Mouse (Mus musculus) gastrocnemius, postnatal 10 days (tissue): ENCODE measurements around the gene Bcam. TPM values are rescaled to one million over a fixed set of nuclear protein-coding genes. Genes with fewer than 3 reads are reported as not detected.

Experiments used
- DNase-seq: peaks from one replicate; pipeline ENCODE4 v3.0.0; 2021; ENCODE audit warnings: mixed read lengths
- total RNA-seq, 2 experiments: library from RNA; stranded (reverse); gene quantifications; 2 replicates each; pipeline ENCODE4 v1.2.3; 2021

The Bcam gene
- total RNA-seq, 2 experiments from 2014 or later, result 60.3 to 68.9 TPM

DNA sequence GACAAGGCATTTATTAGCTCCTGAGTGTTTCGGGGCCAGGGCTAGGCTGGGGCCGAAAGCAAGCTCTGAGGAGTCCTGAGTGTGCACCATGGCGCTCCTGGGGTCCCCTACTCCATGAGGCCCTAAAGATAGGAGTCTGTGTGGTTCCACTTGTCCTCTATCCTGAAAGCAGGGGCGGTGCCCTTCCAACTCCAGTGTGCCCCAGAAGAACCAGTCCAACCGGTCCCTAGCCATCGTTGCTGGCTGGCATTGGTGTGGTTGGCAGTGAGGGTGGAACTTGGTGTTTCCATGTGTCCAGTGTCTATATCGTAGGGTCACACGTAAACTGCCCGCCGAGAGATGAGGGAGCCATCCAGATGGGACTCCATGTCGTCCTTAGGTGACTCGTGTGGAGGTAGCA lies 46.6 kb downstream of the Bcam start:
- no peak for DNase-seq

DNA sequence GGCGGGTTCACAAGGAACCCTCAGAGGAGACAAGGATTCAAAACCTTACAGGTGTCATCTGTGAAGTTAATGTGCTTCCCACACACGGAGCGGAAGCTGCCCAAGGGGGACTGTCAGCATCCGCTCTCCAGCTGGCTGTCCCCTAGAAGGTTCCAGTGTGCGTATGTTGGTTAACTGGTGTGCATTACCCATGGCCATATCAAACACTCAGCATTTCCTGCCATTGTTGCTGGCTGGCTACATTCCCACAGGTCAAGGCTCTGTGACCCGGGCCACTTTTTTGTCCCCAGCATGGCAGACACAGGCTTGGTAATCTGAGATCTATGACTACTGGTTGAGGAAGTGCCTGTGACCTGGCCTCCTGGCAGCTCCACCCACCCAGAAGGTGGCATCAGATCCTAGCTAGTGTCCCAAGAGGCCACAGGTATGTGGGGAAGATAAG lies 48.0 kb downstream of the Bcam start:
- no peak for DNase-seq

DNA sequence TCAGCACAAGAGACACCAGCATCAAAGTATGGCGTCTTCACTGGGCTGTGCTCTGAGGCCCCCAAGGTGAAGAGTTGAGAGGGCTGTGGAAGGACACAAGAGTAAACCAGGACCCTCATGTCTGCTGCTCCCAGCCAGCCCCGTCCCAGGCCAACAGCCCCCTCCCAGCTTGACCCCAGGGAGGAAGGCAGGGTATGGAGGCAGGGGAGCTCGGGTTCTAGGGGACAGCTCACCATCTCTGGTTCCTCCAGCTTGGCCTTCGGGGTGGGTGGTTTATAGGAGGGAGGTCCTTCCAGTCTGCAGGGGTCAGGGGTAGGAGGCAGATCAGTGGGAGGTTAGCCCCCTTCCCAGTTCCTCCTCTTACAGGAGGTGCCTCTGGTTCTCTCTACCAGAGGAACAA lies 51.6 kb downstream of the Bcam start:
- DNase-seq, result no peak

DNA sequence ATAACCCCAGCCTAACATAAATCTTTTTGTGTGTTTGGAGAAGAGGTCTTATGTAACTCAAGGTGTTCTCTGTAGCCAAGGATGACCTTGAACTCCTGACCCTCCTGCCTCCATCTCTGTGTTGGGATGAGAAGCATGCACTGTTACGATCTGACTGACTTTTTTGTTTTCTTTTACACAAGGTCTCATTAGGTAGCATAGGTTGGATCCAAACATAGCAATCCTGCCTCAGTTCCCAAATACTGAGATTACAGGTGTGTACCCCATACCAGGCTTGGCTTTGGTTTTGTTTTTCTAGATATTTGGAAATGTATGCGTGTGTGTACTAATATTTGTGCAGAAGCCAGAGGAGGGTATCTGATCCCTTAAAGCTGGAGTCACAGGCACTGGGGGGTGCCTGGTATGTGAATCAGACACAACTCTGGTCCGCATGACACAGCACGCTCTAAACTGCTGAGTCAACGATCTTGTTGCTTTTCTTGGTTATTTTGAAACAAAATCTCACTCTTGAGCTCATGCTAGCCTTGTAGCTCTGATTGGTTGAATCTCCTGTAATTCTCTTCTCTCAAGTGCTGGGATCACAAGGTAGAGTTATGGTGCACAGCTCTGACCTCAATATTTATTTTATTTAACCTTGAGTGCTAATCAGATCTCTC lies 52.4 kb downstream of the Bcam start:
- no peak for DNase-seq

DNA sequence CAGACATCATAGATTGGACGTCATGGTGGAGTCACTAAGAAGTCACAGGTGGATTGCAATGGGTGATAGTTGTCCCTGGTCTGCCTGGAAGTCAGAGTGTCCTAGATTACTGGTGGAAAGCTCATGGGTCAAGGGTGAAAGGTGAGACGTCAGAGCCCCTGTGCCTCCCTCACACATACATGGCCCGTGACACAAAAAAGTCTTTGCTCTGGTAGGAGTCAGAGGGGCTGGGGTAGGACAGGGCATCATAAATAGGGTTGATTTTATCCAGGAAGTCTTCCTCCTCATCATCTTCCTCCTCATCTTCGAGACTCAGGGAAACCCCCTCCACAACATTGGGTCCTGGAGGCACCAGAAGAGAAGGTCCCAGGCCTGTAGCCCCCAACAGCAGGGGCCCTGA lies 53.5 kb downstream of the Bcam start:
- no peak for DNase-seq

DNA sequence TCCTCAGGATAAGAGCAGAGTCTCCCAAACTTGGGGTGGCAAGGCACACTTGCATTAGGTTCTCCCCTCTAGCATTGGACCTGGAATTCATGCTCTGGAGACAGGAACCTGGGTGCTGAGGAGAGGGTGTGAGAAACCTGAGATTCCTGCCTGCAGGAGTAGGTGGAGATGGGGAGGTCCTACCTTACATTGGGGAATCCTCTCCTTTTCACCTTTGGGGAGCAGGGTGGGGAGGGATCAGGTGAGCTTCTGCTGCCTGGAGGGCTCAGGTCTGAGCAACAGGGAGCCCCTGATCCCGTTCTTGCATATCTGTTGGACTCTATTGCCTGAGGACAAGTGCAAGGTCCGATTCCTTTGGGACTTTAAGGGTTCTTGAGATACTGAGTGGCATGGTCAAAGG lies 54.0 kb downstream of the Bcam start:
- no peak for DNase-seq

DNA sequence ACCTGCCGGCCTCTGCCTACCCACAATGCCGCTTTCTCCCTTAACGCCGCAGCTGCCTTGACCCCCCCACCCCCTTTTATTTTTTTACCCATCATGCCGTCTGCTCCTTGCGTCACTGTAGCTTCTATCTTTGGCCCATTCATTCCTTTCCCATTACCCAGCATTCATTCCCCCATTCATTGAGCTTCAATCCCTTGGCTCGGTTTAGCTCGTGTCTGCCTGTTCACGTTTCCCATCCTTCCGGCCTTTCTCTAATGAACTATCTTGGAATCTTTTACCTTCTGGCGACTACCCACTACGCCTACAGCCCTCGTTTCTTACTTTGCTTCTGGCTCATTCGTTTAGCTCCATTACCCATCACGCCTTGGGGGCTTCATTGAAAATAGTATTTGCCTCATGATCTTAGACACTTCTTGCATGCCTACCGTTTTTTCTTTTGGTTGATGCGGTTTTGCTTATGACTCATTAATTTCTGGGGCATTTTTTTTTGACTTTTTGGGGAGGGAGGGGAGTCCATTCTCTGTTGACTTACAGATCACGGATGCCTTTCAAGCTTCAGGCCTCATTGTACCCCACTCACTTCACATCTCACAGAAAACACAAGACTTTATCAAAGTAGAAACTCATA lies 54.6 kb downstream of the Bcam start:
- no peak for DNase-seq

DNA sequence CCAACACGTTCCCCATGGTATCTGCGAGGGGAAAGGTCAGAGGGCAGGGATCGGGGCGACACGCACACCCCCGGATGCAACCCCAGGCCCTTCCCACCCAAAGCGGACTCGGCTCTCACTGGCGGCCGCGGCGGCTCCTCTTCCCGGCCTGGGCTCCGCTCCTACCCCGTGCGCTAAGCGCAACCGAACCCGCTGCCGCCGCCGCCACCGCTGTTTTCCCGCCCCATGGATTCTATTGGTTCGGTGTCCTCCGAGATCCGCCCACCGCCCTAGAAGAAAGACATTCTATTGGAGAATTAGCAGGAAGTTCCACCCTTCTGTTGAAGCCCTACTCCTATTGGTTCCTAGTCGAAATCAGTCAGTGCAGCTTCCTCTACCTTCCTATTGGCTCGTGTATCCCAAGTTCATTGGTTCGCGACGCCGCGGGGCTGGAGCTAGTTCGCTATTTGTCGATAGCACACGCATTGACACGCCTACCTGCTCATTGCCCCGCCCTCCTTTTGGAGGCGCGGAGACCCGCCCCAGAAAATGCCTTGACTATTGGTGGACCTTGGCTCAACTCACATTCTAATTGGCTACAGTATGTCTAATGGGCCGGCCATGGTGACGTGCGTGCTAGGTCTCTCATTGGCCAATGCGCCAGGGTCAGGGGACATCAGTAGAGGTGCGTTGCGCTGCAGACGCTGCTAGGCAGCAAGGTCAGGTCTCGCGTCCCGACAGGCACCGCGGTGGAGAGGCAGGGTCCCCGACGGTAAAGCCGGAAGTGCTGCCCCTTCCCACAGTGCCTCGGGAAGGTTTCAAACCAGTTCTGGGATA lies 55.4 kb downstream of the Bcam start, which contains the start of gene Tomm40:
TSS of gene Tomm40 (minus strand) at position 200 of the 816 bp plus-strand sequence.
- peak; percentile 94 for DNase-seq

DNA sequence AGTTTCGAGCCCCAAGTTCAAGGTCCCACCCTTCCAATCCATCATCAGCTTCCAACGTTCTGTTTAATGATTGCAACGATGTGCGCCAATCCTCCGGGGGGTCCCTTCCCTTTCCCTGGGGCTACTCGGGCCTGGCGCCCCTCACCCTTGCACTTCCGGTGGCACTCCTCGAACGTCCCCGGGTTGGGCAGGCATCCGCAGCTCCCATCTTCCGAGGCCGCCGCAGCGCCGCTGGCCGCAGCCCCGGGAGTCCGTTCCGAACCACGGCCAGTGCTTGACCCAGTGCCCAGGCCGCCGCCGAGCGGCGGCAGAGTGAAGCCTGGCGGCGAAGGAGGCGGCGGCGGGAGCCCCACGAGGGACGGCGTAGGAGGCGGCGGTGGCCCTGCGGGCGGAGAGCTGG lies 56.0 kb downstream of the Bcam start:
- peak; percentile 45 for DNase-seq

DNA sequence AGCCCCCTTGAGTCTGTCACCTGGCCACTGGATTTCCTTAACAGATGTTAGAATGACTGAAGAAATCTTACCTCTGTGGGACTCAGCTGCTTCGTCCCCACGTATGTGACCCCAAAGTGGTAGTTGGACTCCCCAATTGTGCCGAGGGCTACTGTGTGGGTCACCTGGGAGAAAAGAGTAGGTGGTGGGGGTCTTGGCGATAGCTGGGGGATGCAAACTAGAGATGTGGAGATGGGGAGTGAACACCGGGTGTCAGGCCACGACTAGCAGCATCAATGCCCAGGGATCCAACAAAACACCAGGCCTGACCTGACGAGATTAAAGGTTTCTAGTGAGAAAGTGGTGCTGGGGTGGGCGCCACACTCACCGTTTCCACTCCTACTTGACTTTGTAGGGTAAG lies 57.2 kb downstream of the Bcam start:
- DNase-seq, result no peak

DNA sequence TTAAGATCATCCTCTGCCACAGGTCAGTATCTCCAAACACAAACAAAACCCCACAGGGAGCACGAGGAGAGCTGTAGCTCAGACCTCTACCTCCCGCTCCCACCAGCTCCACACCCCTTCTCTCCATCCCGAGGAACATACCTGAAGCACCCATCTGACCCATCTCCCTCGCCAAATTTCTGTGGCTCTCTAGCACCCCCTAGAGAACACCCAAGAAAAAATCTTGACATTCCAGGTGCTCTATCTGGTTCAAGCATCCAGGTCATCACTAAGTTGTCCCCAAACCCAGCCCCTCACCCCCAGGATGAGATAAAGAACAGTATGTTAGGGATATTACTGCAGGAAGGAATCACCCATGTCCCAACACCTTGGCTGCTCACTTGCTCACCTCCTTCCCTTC lies 57.6 kb downstream of the Bcam start:
- no peak for DNase-seq

DNA sequence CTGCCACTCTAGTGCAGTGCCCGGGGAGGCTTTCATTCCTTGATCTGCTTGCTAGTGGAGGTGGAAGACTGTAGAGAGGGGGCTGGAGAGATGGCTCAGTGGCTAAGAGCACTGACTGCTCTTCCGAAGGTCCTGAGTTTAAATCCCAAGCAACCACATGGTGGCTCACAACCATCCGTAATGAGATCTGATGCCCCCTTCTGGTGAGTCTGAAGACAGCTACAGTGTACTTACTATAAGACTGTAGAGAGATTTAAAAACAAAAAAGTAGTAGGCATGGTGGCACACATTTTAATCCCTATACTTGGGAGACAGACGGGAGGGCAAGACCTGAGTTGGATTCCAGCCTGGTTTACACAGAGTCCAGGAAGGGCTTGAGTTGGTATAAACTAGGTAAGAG lies 58.4 kb downstream of the Bcam start:
- no peak for DNase-seq

DNA sequence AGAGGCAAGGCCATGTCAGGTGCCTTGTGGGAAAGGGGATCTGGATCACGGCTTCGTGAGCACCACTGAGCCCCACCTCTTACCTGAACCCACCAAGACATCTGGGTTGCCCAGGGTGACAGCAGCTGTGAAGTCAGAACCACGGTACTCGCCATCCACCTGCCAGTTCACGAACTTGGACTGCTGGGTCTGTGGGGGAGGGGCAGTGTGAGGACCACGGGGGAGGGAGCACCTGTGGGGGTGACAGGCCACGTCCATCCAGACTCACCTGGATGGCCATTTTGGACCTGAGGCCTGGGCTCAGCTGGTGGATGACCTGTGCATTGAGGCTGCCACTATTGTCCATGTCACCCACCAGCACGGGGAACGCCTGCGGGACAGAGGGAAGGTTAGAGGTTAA lies 60.2 kb downstream of the Bcam start:
- no peak for DNase-seq

Other genes starting within 250 kb of the Bcam start
- gene Ppp1r37, start 207.9 kb downstream of the Bcam start, total RNA-seq, result 10 to 100 TPM; 38.7 to 41.1 TPM
- gene Zfp296, start 193.7 kb downstream of the Bcam start, total RNA-seq, result under 1 TPM; 0.21 to 0.23 TPM
- gene Gemin7, start 193.4 kb downstream of the Bcam start, total RNA-seq, result 10 to 100 TPM; 52.0 to 59.8 TPM
- 10 to 100 TPM; 15.2 to 23.2 TPM for gene Clasrp, start 166.5 kb downstream of the Bcam start, total RNA-seq
- gene Relb, start 141.6 kb downstream of the Bcam start, total RNA-seq, result 1 to 10 TPM; 7.3 to 9.0 TPM
- gene Clptm1, start 106.0 kb downstream of the Bcam start, total RNA-seq, result 10 to 100 TPM; 45.7 to 48.2 TPM
- under 1 TPM in 1 of 2 experiments, not detected in 1; 0.61 TPM for gene Apoc2, start 93.1 kb downstream of the Bcam start, total RNA-seq
- not detected for gene Gm44805, start 89.6 kb downstream of the Bcam start, total RNA-seq
- gene Apoc4, start 89.5 kb downstream of the Bcam start, total RNA-seq, result under 1 TPM in 1 of 2 experiments, not detected in 1; 0.54 TPM
- 1 to 10 TPM in 1 of 2 experiments, not detected in 1; 4.1 TPM for gene Apoc1, start 78.4 kb downstream of the Bcam start, total RNA-seq
- 100 to 1,000 TPM; 100 to 116 TPM for gene Apoe, start 71.8 kb downstream of the Bcam start, total RNA-seq
- gene Tomm40, start 55.6 kb downstream of the Bcam start, total RNA-seq, result 10 to 100 TPM; 59.3 to 63.3 TPM
- 10 to 100 TPM; 13.3 to 14.6 TPM for gene Nectin2, start 20.5 kb downstream of the Bcam start, total RNA-seq
- gene Cblc, start 25.8 kb upstream of the Bcam start, total RNA-seq, result under 1 TPM; 0.38 to 0.59 TPM
- gene Bcl3, start 51.8 kb upstream of the Bcam start, total RNA-seq, result 1 to 10 TPM; 1.8 to 7.0 TPM
- gene Gm19345, start 81.0 kb upstream of the Bcam start, total RNA-seq, result not detected
- not detected for gene Ceacam16, start 90.3 kb upstream of the Bcam start, total RNA-seq
- gene Ceacam19, start 116.9 kb upstream of the Bcam start, total RNA-seq, result not detected
- 10 to 100 TPM; 10.7 to 15.3 TPM for gene Pvr, start 150.1 kb upstream of the Bcam start, total RNA-seq
- not detected for gene Igsf23, start 179.7 kb upstream of the Bcam start, total RNA-seq
- not detected for gene Ceacam20, start 194.4 kb upstream of the Bcam start, total RNA-seq
- gene Nlrp9b, start 220.4 kb upstream of the Bcam start, total RNA-seq, result not detected